Mouse (Mus musculus) heart, adult 2 months (tissue): Measurements from ENCODE around the gene Mmp1b.

ENCODE experiments used
- CTCF ChIP-seq: fragments of 200-600 bp; IDR thresholded peaks from 2 replicates; pipeline ENCODE4 v1.8.1; 2022; ENCODE audit warnings: antibody characterized with exemption, mild to moderate bottlenecking, moderate library complexity
- EP300 ChIP-seq: fragments of 200-500 bp; IDR thresholded peaks from 2 replicates; pipeline ENCODE4 v1.6.1; 2011; ENCODE audit warnings: low read depth, low read length, control low read depth; ENCODE audit not compliant: insufficient read depth
- POLR2A ChIP-seq: fragments of 200-500 bp; IDR thresholded peaks from 2 replicates; pipeline ENCODE4 v1.6.1; 2011; ENCODE audit warnings: mild to moderate bottlenecking, low read depth, low read length, control low read depth; ENCODE audit not compliant: insufficient read depth

- TF ChIP-seq POLR2A (no peak), CTCF (no peak), EP300 (no peak)
Observed at GRCm38 (mm10) chr9:7336740-7337483, 50.9 kb downstream of the Mmp1b start.
